Mouse (Mus musculus) limb, embryonic 13.5 days (tissue): ENCODE data around the gene Hcn1. TPM values are rescaled to one million over a fixed set of nuclear protein-coding genes. Genes with fewer than 3 reads are reported as not detected.

Experiments used
- ATAC-seq: fragments of 200-750 bp; cut with Nextera tagmentation; 2 replicates; pipeline ENCODE4 v1.8.0; 2017; ENCODE audit warnings: low read depth, moderate number of reproducible peaks, moderate TSS enrichment; ENCODE audit not compliant: low FRiP score
- H3K27ac ChIP-seq: fragments of 300-500 bp; sonication (generic); 2 replicates; pipeline ENCODE4 v1.5.1; 2015; ENCODE audit warnings: inconsistent platforms, mild to moderate bottlenecking, moderate library complexity
- H3K27me3 ChIP-seq: fragments of 300-500 bp; sonication (generic); 2 replicates; pipeline ENCODE4 v1.6.1; 2015; ENCODE audit warnings: mild to moderate bottlenecking, inconsistent platforms
- H3K36me3 ChIP-seq: fragments of 300-500 bp; sonication (generic); 2 replicates; pipeline ENCODE4 v1.6.1; 2015; ENCODE audit warnings: inconsistent platforms, mild to moderate bottlenecking, moderate library complexity
- H3K4me1 ChIP-seq: fragments of 300-500 bp; sonication (generic); 2 replicates; pipeline ENCODE4 v1.6.1; 2015; ENCODE audit warnings: inconsistent platforms
- H3K4me2 ChIP-seq: fragments of 300-500 bp; sonication (generic); replicated peaks from 2 replicates; pipeline ENCODE4 v1.6.1; 2015; ENCODE audit warnings: inconsistent platforms, mild to moderate bottlenecking, moderate library complexity
- H3K4me3 ChIP-seq: fragments of 300-500 bp; sonication (generic); 2 replicates; pipeline ENCODE4 v1.5.1; 2015; ENCODE audit warnings: moderate library complexity, mild to moderate bottlenecking, inconsistent platforms
- H3K9ac ChIP-seq: fragments of 300-500 bp; sonication (generic); 2 replicates; pipeline ENCODE4 v1.6.1; 2015; ENCODE audit warnings: mild to moderate bottlenecking, inconsistent platforms
- H3K9me3 ChIP-seq: fragments of 300-500 bp; sonication (generic); 2 replicates; pipeline ENCODE4 v1.6.1; 2016; ENCODE audit warnings: inconsistent platforms
- WGBS: fragments of 180-500 bp; shearing (Covaris S2); methylation state at CpG from one replicate; pipeline ENCODE4 v1.1.7; 2015; 5-methylcytosine and 5-hydroxymethylcytosine counted together
- polyA plus RNA-seq: library from polyadenylated mRNA; unstranded; fragments of >200 nt; fragmentation: Nextera tagmentation; extraction: Ambion mirVana; gene quantifications from 2 replicates; pipeline ENCODE4 v1.2.1, GENCODE M21; 2015

Hcn1 gene
- polyA plus RNA-seq, result 0.09 and 0.13 TPM in 2 replicates

DNA sequence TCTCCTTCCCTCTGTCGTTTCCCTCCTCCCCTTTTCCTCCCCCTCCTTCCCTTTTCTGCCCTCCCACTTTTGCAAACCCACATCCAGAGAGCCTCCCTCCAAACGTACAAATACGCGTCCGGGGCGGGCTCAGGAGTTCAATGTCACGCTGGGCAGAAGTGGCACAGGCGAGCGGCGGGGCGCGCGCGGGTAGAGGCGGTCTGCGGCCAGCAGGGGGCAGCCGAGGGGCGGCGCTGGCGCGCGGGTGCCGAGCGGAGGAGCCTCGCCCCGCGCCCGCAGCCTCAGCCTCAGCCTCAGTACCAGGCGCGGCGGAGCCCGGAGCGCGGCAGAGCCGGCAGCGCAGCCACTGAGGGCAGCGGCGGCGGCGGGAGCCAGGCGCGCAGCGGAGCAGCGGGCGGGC is at the start of gene Hcn1:
Hcn1 (plus strand) TSS at position 140 of the 400 bp plus-strand sequence.
- Histone ChIP-seq H3K4me1 (peaks cover 10% of the 10 kb centered on the region; the same call in 1 of the 2 replicates), H3K9ac (peak within 1 kb of the TSS; percentile 54), H3K9me3 (no peaks in the 10 kb centered on the region), H3K27ac (no peak within 1 kb of the TSS), H3K27me3 (peaks cover 32% of the 10 kb centered on the region), H3K4me3 (peak within 1 kb of the TSS; percentile 62), H3K4me2 (peak within 1 kb of the TSS; percentile 98), H3K36me3 (no peaks in the 10 kb centered on the region)
- ATAC-seq, result peak; percentile 95
- under 1% methylated on average over 30 of the region's 45 CpGs for WGBS

GRCm38 (mm10) chr13:117567251-117567650 is 34.9 kb upstream of the Hcn1 start:
- WGBS, result 82% methylated on average over 8 of the region's 8 CpGs
- ATAC-seq, result no peak
- H3K4me2 ChIP-seq, result no peak overlapping the region
- H3K27me3 ChIP-seq, result no peaks in the 10 kb centered on the region
- H3K9me3 ChIP-seq, result no peaks in the 10 kb centered on the region
- H3K36me3 ChIP-seq, result no peaks in the 10 kb centered on the region
- H3K4me1 ChIP-seq, result no peaks in the 10 kb centered on the region
- no peak overlapping the region for H3K4me3 ChIP-seq
- no peak overlapping the region for H3K27ac ChIP-seq
- H3K9ac ChIP-seq, result no peak overlapping the region

DNA sequence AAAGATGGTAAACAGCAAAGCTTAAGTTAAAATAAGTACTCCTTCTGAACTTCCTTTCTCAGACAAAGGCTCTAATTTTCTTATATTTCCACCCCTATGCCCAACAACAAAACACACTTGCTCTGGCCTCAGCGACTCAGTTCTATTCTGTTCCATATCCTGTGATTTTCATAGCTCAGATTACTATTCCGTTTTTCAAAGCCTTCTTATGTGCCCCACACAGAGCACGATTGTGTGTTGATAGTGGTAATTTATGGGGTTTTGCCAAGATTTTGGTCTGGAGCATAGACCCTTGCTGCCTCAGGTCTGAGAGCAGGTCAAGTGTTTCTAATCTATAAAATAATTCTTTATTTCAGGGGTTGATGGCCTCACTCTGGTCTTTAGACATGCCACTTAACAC is 30.4 kb upstream of the Hcn1 start:
- H3K27me3 ChIP-seq, result no peaks in the 10 kb centered on the region
- 47% methylated on average over 3 of the region's 3 CpGs for WGBS
- H3K36me3 ChIP-seq, result no peaks in the 10 kb centered on the region
- no peak overlapping the region for H3K9ac ChIP-seq
- H3K4me2 ChIP-seq, result no peak overlapping the region
- no peaks in the 10 kb centered on the region for H3K4me1 ChIP-seq
- H3K4me3 ChIP-seq, result no peak overlapping the region
- no peak overlapping the region for H3K27ac ChIP-seq
- ATAC-seq, result no peak
- peaks cover 7% of the 10 kb centered on the region; the same call in 1 of the 2 replicates for H3K9me3 ChIP-seq

DNA sequence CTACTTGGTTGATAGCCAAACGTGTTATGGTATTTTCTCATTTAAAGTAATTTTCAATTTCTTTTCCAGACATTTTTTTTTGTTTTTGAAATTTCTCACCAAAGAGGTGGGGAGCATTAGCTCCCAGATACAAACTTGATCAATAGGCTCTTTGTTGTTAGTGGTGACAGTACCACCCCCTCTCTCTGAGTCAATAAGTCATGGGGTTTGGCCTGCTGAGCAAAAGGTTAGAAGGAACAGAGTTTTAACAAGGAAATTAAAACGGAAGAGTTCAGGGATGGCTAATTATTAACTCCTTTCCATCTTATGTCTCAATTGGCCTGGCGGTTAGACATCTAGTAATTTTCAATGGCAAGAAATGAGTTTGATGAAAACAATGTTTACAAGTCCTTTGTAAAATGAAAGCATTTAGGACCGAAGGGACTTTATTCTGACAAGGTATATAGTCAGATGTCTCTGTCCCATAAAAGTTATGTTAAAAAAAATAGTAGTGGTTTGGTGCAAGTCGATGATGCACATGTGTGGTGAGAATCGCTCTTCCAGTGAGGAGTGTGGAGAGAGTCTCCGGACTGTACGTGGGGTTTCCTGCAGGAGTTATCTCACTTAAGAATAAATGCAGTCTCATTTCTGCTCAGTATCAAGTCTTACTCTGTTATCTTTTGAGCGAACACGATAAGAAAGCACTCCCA is 7.5 kb upstream of the Hcn1 start:
- Histone ChIP-seq H3K27ac (no peak overlapping the region), H3K9ac (no peak overlapping the region), H3K27me3 (no peaks in the 10 kb centered on the region), H3K4me3 (no peak overlapping the region), H3K4me2 (no peak overlapping the region), H3K36me3 (no peaks in the 10 kb centered on the region), H3K9me3 (no peaks in the 10 kb centered on the region), H3K4me1 (no peaks in the 10 kb centered on the region)
- ATAC-seq, result no peak
- WGBS, result 75% methylated on average over 10 of the region's 10 CpGs

GRCm38 (mm10) chr13:117595183-117595532 is 7.0 kb upstream of the Hcn1 start:
- WGBS, result 57% methylated on average over 3 of the region's 3 CpGs
- Histone ChIP-seq H3K36me3 (no peaks in the 10 kb centered on the region), H3K4me3 (no peak overlapping the region), H3K4me1 (no peaks in the 10 kb centered on the region), H3K27ac (no peak overlapping the region), H3K9ac (no peak overlapping the region), H3K27me3 (no peaks in the 10 kb centered on the region), H3K9me3 (no peaks in the 10 kb centered on the region), H3K4me2 (no peak overlapping the region)
- ATAC-seq, result no peak

DNA sequence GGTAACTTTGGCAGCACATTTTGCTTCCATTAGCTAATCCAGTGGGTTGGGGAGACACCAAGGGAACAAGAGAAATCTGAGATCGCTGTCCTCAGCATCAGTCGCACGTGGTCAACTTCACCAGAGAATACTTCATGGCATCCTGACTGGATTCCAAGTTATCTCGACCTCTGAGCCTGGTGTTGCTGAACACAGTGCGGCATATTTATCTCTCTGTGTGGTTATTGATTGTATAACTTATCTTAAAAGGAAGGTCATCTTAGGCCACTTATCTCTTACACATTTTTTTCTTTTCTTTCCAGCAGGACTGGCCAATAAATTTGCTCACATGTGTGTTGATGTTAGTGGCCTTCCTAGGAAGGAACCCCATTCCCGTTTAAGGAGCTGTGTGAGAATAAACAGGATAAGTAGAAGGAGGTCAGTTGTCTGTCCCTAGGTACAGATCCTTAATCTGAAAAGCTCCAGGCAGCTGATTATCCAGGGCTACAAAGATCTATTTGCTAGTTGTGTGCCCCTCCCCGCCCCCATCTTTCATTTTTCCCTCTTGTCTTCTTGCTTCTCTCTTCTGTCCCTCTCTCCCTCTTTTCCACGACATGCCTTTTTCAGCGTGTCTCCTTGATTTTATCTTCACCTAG is 672 bp upstream of the Hcn1 start:
- Histone ChIP-seq H3K4me2 (no peak overlapping the region), H3K36me3 (no peaks in the 10 kb centered on the region), H3K4me3 (no peak overlapping the region), H3K9me3 (no peaks in the 10 kb centered on the region), H3K9ac (no peak overlapping the region), H3K27me3 (peaks cover 32% of the 10 kb centered on the region), H3K4me1 (peaks cover 10% of the 10 kb centered on the region; the same call in 1 of the 2 replicates), H3K27ac (no peak overlapping the region)
- ATAC-seq, result no peak
- WGBS, result 62% methylated on average over 9 of the region's 9 CpGs

GRCm38 (mm10) chr13:117602617-117603358 is 668 bp downstream of the Hcn1 start:
- peak overlapping the region; percentile 54 for H3K9ac ChIP-seq
- peak overlapping the region; percentile 62 for H3K4me3 ChIP-seq
- peaks cover 32% of the 10 kb centered on the region for H3K27me3 ChIP-seq
- peaks cover 10% of the 10 kb centered on the region; the same call in 1 of the 2 replicates for H3K4me1 ChIP-seq
- no peak overlapping the region for H3K27ac ChIP-seq
- H3K36me3 ChIP-seq, result no peaks in the 10 kb centered on the region
- peak; percentile 30 for ATAC-seq
- under 1% methylated on average over 62 of the region's 62 CpGs for WGBS
- H3K9me3 ChIP-seq, result no peaks in the 10 kb centered on the region
- peak overlapping the region; percentile 98 for H3K4me2 ChIP-seq

DNA sequence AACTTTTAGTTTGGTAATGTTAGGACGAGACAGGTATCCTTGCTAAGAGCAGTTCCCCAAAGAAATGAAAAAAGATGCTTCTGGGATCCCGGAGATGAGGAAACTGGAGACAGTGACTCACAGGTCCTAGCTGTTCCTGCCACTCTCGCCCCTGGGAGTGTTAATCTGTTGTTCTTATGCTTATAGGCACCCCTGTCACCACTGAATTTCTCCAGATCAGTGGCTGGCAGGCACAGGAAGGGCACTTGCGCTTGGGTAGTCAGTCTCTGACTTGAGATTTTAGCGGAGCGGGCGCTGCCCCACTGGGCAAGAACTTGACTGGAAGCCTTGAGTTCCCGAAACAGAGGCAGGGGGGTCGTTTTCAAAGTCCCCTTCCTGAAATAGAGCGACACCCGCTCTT is 1.3 kb downstream of the Hcn1 start:
- Histone ChIP-seq H3K27me3 (peaks cover 32% of the 10 kb centered on the region), H3K4me2 (peak overlapping the region; percentile 98), H3K9ac (no peak overlapping the region), H3K4me1 (peaks cover 10% of the 10 kb centered on the region; the same call in 1 of the 2 replicates), H3K9me3 (no peaks in the 10 kb centered on the region), H3K27ac (no peak overlapping the region), H3K4me3 (peak overlapping the region; percentile 62), H3K36me3 (no peaks in the 10 kb centered on the region)
- 21% methylated on average over 11 of the region's 11 CpGs for WGBS
- no peak for ATAC-seq

- H3K27ac ChIP-seq, result no peak overlapping the region
- H3K4me3 ChIP-seq, result no peak overlapping the region
- peaks cover 32% of the 10 kb centered on the region for H3K27me3 ChIP-seq
- ATAC-seq, result no peak
- H3K9me3 ChIP-seq, result no peaks in the 10 kb centered on the region
- H3K9ac ChIP-seq, result no peak overlapping the region
- H3K36me3 ChIP-seq, result no peaks in the 10 kb centered on the region
- peak overlapping the region; percentile 98 for H3K4me2 ChIP-seq
- peaks cover 10% of the 10 kb centered on the region; the same call in 1 of the 2 replicates for H3K4me1 ChIP-seq
- 25% methylated on average over 7 of the region's 7 CpGs for WGBS
These were observed 2.0 kb downstream of the Hcn1 start for GRCm38 (mm10) chr13:117604073-117604472.

GRCm38 (mm10) chr13:117604971-117605750 is 3.0 kb downstream of the Hcn1 start:
- H3K27me3 ChIP-seq, result peaks cover 32% of the 10 kb centered on the region
- H3K36me3 ChIP-seq, result no peaks in the 10 kb centered on the region
- H3K27ac ChIP-seq, result no peak overlapping the region
- no peaks in the 10 kb centered on the region for H3K9me3 ChIP-seq
- peaks cover 10% of the 10 kb centered on the region; the same call in 1 of the 2 replicates for H3K4me1 ChIP-seq
- ATAC-seq, result no peak
- no peak overlapping the region for H3K4me2 ChIP-seq
- WGBS, result 84% methylated on average over 5 of the region's 5 CpGs
- H3K9ac ChIP-seq, result no peak overlapping the region
- no peak overlapping the region for H3K4me3 ChIP-seq

DNA sequence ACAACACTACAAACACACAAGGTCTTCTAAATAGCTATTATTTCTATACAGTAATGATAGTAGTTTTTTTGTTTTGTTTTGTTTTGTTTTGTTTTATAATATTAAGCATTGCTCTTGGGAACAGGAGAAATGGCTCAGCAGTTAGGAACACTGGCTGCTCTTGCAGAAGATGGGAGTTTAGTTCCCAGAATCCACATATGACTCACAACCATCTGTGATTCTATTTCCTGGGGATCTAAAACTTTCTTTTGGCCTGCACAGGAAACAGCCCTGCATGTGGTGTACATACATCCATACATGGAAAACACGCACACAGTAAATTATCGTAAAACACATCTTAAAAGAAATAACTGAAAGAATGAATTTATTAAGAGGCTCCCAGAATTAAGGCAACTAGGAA is 9.8 kb downstream of the Hcn1 start:
- Histone ChIP-seq H3K27me3 (no peaks in the 10 kb centered on the region), H3K9ac (no peak overlapping the region), H3K27ac (no peak overlapping the region), H3K9me3 (no peaks in the 10 kb centered on the region), H3K36me3 (no peaks in the 10 kb centered on the region), H3K4me3 (no peak overlapping the region), H3K4me1 (no peaks in the 10 kb centered on the region), H3K4me2 (no peak overlapping the region)
- 78% methylated on average over 2 of the region's 2 CpGs for WGBS
- ATAC-seq, result no peak
